Mouse (Mus musculus) R1 (cell line): ENCODE results near the gene Olfr1175-ps.

ENCODE experiments used
- DNase-seq: peaks from one replicate; pipeline ENCODE4 v3.0.0-alpha.2; 2018; ENCODE audit warnings: low read depth, low spot score

The Olfr1175-ps gene

GRCm38 (mm10) chr2:88327115-88327514 is at the start of gene Olfr1175-ps:
Gene Olfr1175-ps (minus strand): TSS chr2:88327215.
- DNase-seq, result no peak

GRCm38 (mm10) chr2:88356304-88356703 is 29.3 kb upstream of the Olfr1175-ps start:
- peak; percentile 23 for DNase-seq

- DNase-seq, result no peak
These were observed 19.4 kb upstream of the Olfr1175-ps start, which contains the start of gene Olfr1177-ps for GRCm38 (mm10) chr2:88346392-88346791. Gene Olfr1177-ps (minus strand): TSS chr2:88346492.

GRCm38 (mm10) chr2:88336421-88336820 is 9.4 kb upstream of the Olfr1175-ps start, which contains the start of gene Olfr1176:
Gene Olfr1176 (plus strand): TSS chr2:88336721.
- DNase-seq, result no peak

- no peak for DNase-seq
These were observed 12.0 kb downstream of the Olfr1175-ps start, which contains the start of gene Olfr1174-ps for GRCm38 (mm10) chr2:88315035-88315434. Gene Olfr1174-ps (minus strand): TSS chr2:88315135.

- no peak for DNase-seq
These were observed 47.2 kb downstream of the Olfr1175-ps start, which contains the start of gene Olfr1173 for GRCm38 (mm10) chr2:88279775-88280174. Gene Olfr1173 (minus strand): TSS chr2:88279875.
